8 mouse cellular contexts compared by ENCODE assay signal in genomic region chr12:54794392-54794791, GRCm38 (mm10). TPM values are rescaled to one million over a fixed set of nuclear protein-coding genes. Genes with fewer than 3 reads are reported as not detected.
A peak's percentile ranks its signal among the peaks of the same experiment; 100 is the strongest.
DNase-seq lines count a peak whose midpoint lies in the region; ATAC-seq and TF ChIP-seq lines count a peak whose summit lies in the region.

No protein-coding gene starts in this region.

- no peak for DNase-seq in layer of hippocampus, adult 2 months (ENCODE audit: low spot score in 2 of 2)
- no peak for DNase-seq in layer of hippocampus, adult 9-11 months
- DNase-seq in naive thymus-derived CD4-positive, alpha-beta T cell, adult 2 months (ENCODE audit: low read depth): peak; percentile 23
- no peak for DNase-seq in cerebellum, adult 18-20 months
- no peak for DNase-seq in left cerebral cortex, adult 18-20 months (ENCODE audit: low spot score in 2 of 2)
- DNase-seq in ovary, postnatal 14 days (ENCODE audit: low spot score): no peak

- 33% methylated on average over 3 of the region's 3 CpGs for WGBS in embryonic facial prominence, embryonic 15.5 days
- 15% methylated on average over 3 of the region's 3 CpGs for WGBS in kidney, embryonic 16.5 days

- ATAC-seq in embryonic facial prominence, embryonic 15.5 days (ENCODE audit: insufficient number of reproducible peaks, low FRiP score, low TSS enrichment, low read depth): no peak
- no peak for ATAC-seq in kidney, embryonic 16.5 days (ENCODE audit: low FRiP score, low TSS enrichment)

- H3K4me1 ChIP-seq in embryonic facial prominence, embryonic 15.5 days: peaks cover 36% of the 10 kb centered on the region
- H3K4me1 ChIP-seq in kidney, embryonic 16.5 days (ENCODE audit: insufficient read depth, low read length): peaks cover 27% of the 10 kb centered on the region

- peak overlapping the region; percentile 99; the same call in 1 of the 2 replicates for H3K27ac ChIP-seq in layer of hippocampus, adult 2 months
- no peak overlapping the region for H3K27ac ChIP-seq in embryonic facial prominence, embryonic 15.5 days (replicated peaks)
- H3K27ac ChIP-seq in kidney, embryonic 16.5 days (ENCODE audit: low read length): no peak overlapping the region

- peak overlapping the region; percentile 56 for H3K4me2 ChIP-seq in embryonic facial prominence, embryonic 15.5 days (replicated peaks)
- peak overlapping the region; percentile 71 for H3K4me2 ChIP-seq in kidney, embryonic 16.5 days (replicated peaks; ENCODE audit: low read depth, low read length)

- no peaks in the 10 kb centered on the region for H3K9me3 ChIP-seq in embryonic facial prominence, embryonic 15.5 days (replicated peaks)
- H3K9me3 ChIP-seq in kidney, embryonic 16.5 days (ENCODE audit: low read length): no peaks in the 10 kb centered on the region

- 0 out of 2 replicates have a peak overlapping the region, but pooled peaks have one; percentile 15 for H3K9ac ChIP-seq in embryonic facial prominence, embryonic 15.5 days
- H3K9ac ChIP-seq in kidney, embryonic 16.5 days (replicated peaks; ENCODE audit: low read length): peak overlapping the region; percentile 49

- peak overlapping the region; percentile 100 for H3K4me3 ChIP-seq in layer of hippocampus, adult 2 months
- peak overlapping the region; percentile 98 for H3K4me3 ChIP-seq in embryonic facial prominence, embryonic 15.5 days (replicated peaks)
- peak overlapping the region; percentile 99 for H3K4me3 ChIP-seq in kidney, embryonic 16.5 days (ENCODE audit: low read length)

- TF ChIP-seq CTCF in layer of hippocampus, adult 2 months (conservative IDR thresholded peaks at IDR 0.05): no peak

- no peaks in the 10 kb centered on the region for H3K36me3 ChIP-seq in embryonic facial prominence, embryonic 15.5 days
- H3K36me3 ChIP-seq in kidney, embryonic 16.5 days (ENCODE audit: insufficient read depth, low read length): no peaks in the 10 kb centered on the region

- H3K27me3 ChIP-seq in embryonic facial prominence, embryonic 15.5 days: no peaks in the 10 kb centered on the region
- no peaks in the 10 kb centered on the region for H3K27me3 ChIP-seq in kidney, embryonic 16.5 days (ENCODE audit: insufficient read depth, low read length)

RNA-seq across cellular contexts. Expression of gene Snx6, which starts 1.1 kb away (rescaled TPM):
- 10 to 100 TPM; 39.7 to 48.0 TPM for total RNA-seq in layer of hippocampus, adult 2 months (2021)
- polyA plus RNA-seq in embryonic facial prominence, embryonic 15.5 days (2015; fragmentation: Nextera tagmentation; extraction: Ambion mirVana): 161 and 163 TPM in 2 replicates
- 191 and 192 TPM in 2 replicates for polyA plus RNA-seq in kidney, embryonic 16.5 days (2015; fragmentation: Nextera tagmentation; extraction: Ambion mirVana)
- 10 to 100 TPM; 42.3 to 44.1 TPM for total RNA-seq in left cerebral cortex, adult 18-20 months (2021)
